Mouse (Mus musculus) lung, adult 2 months (tissue): ENCODE measurements around the gene Cphx3.
"Not testable (repeated sequence)": the region's sequence is repeated elsewhere in the genome, so short reads cannot be mapped to it uniquely, and the experiment has no call there.

Source experiments
- CTCF ChIP-seq: fragments of 200-500 bp; IDR thresholded peaks from 2 replicates; pipeline ENCODE4 v1.5.1; 2011; ENCODE audit warnings: mild to moderate bottlenecking, low read length, control low read depth; ENCODE audit not compliant: insufficient read depth
- POLR2A ChIP-seq: fragments of 200-500 bp; IDR thresholded peaks from 2 replicates; pipeline ENCODE4 v1.6.1; 2011; ENCODE audit warnings: low read depth, mild to moderate bottlenecking, control low read depth, low read length, borderline replicate concordance; ENCODE audit errors: extremely low read depth

- TF ChIP-seq POLR2A, CTCF: not testable (repeated sequence)
Observed at GRCm38 (mm10) chr14:26257756-26258617, 175.9 kb downstream of the Cphx3 start, which contains the start of gene Duxbl3.
